Mouse (Mus musculus): ENCODE results near the gene Dhx35. TPM values are rescaled to one million over a fixed set of nuclear protein-coding genes. Genes with fewer than 3 reads are reported as not detected.

The Dhx35 gene
- total RNA-seq, 2 experiments from 2014 or later, result 12.0 to 17.1 TPM

DNA sequence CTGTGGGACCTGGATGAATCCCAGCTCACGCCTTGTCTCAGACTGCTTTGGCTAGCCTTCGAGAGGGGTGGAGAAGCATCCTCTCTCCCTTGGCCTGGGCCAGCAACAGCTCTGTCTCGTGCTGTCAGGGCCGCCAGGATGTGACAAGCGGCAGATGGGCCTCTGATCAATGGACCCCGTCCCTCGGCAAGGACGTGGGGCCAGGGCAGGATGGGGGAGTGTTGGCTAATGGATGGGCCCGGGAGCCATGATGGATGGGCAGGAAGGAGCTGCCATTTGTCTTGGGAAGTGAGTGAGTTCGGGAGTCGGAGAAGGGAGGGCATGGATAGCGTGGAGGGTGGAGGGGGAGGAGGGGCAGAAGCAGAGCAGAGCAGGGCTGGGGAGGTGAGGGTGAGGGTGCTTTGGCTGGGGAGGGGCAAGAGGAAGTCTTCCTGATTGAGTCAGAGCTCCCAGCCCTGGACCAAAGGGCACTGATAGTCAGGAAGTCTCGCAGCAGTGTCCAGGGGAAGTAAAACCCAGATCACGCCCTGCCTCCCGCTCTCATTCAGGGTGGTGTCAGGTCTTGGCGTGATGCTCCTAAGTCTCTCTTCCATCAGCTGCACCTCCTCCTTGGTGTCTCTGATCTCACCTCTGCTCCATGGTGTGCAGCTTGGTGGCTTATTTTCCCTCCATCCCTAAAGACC lies 98.7 kb downstream of the Dhx35 start:
- DNase-seq, result no peak

- DNase-seq, result no peak
These were observed 104.0 kb downstream of the Dhx35 start for GRCm38 (mm10) chr2:158898469-158899196.

Other genes with a start within 250 kb of the Dhx35 start
- gene Slc32a1, start 184.0 kb upstream of the Dhx35 start, total RNA-seq (2021), result not detected
- 1 to 10 TPM; 5.0 to 5.8 TPM for gene Actr5, start 169.9 kb upstream of the Dhx35 start, total RNA-seq (2021)
- 10 to 100 TPM; 11.6 to 16.1 TPM for gene Ppp1r16b, start 129.4 kb upstream of the Dhx35 start, total RNA-seq (2021)
- under 1 TPM; 0.44 to 0.89 TPM for gene Fam83d, start 26.7 kb upstream of the Dhx35 start, total RNA-seq (2021)

Measured in heart, adult 18-20 months (tissue).